Mouse (Mus musculus) MEL (cell line): ENCODE measurements around the gene Cux1.

ENCODE experiments used
- CTCF ChIP-seq, 3 experiments: IDR thresholded peaks in 2 of 3; conservative IDR thresholded peaks in 1 of 3; 2 replicates each; pipeline ENCODE4 v1.5.1; 2011 to 2012; ENCODE audit warnings: low read length in 3 of 3, low read depth in 2 of 3, mild to moderate bottlenecking in 2 of 3, improper control_type of control experiment in 1 of 3, inconsistent platforms in 1 of 3, mixed read lengths in 1 of 3, moderate library complexity in 1 of 3; ENCODE audit not compliant: control insufficient read depth in 1 of 3, insufficient read depth in 1 of 3, poor library complexity in 1 of 3, severe bottlenecking in 1 of 3
- POLR2A ChIP-seq, 2 experiments: IDR thresholded peaks; 2 replicates each; pipeline ENCODE4 v1.6.1; 2011 to 2012; ENCODE audit warnings: low read length in 2 of 2, mild to moderate bottlenecking in 2 of 2, control low read depth in 1 of 2, improper control_type of control experiment in 1 of 2, low read depth in 1 of 2, moderate library complexity in 1 of 2; ENCODE audit not compliant: control insufficient read depth in 1 of 2, insufficient read depth in 1 of 2, poor library complexity in 1 of 2
- RAD21 ChIP-seq: IDR thresholded peaks from 2 replicates; pipeline ENCODE4 v1.6.1; 2011; ENCODE audit warnings: mild to moderate bottlenecking, low read depth, low read length, improper control_type of control experiment

GRCm38 (mm10) chr5:136514049-136514677 is 53.1 kb downstream of the Cux1 start:
- no peak for TF ChIP-seq CTCF (IDR thresholded peaks at IDR 0.05 in 2 of 3, conservative IDR thresholded peaks at IDR 0.05 in 1 of 3; ENCODE audit: control insufficient read depth in 1 of 3, insufficient read depth in 1 of 3, low read depth in 2 of 3, low read length in 3 of 3, poor library complexity in 1 of 3, severe bottlenecking in 1 of 3)
- no peak for TF ChIP-seq RAD21
- no peak for TF ChIP-seq POLR2A (IDR thresholded peaks at IDR 0.05; ENCODE audit: control insufficient read depth in 1 of 2, insufficient read depth in 1 of 2, low read depth in 1 of 2, low read length in 2 of 2, poor library complexity in 1 of 2)
